Mouse (Mus musculus): ENCODE measurements at regions not wholly inside any gene's neighbourhood (a gene's known extent, or its start where the extent isn't known, plus 50 kb on each side); places are given as distances from the start of the nearest gene placed in this dataset.

DNA sequence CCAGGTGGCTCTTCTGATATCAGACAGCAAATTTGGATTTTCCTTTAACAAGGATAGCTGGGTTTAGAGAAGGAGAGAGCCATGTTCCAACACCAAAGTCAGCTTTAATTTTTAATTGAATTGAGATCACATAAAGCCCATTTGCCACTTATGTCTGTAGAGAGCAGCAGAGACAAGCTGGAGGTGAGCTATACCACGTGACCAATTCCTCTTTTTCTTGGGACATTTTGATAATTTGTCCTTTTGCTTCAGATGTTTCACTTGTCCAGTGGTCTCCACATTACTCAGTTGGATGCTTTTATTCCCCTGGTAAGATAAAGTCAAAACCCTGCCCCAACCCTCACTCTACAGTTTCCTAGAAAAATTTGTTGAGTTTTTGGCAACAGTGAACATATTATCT, 248.6 kb upstream of the Ndst4 start:
- no peak for DNase-seq (ENCODE audit: low spot score)

- no peak for DNase-seq (ENCODE audit: low spot score)
These were observed 244.1 kb upstream of the Ndst4 start for GRCm38 (mm10) chr3:125159763-125160162.

DNA sequence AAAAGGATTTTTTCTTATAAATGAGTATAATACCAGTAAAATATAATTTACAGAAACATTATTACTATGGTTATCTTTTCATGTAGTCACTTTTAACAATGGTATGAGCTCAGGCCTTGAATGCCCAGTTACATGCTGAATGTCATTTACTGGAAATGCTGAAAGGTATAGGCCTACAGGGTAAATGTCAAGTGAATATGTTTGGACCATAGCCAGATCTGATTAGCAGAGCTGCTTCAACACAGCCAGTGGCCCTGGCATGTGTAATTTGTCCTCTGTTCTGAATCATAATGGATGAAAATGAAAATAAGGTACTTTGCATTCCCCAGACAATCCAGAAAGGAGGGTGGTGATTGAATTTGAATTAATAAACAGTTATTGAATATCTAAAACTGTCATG, 213.3 kb upstream of the Ndst4 start:
- peak; percentile 5 for DNase-seq (ENCODE audit: low spot score)

DNA sequence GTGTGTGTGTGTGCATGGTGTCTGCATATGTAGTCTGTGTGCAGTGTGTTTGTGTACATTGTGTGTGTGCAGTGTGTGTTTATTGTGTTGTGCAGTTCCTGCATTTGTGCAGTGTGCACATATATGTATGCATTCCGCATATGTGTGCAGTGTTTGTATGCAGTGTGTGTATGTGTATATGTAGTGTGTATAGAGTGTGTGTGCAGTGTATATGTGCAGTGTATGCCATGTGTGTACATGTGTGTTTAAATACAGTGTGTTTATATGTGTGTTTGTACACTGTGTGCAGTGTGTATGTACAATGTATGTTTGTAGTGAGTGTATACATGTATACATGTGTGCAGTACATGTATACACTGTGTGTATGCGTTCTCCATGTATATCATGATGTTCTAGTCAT, 183.0 kb upstream of the Ndst4 start:
- no peak for DNase-seq (ENCODE audit: low spot score)

- DNase-seq (ENCODE audit: low spot score), result no peak
These were observed 152.8 kb upstream of the Ndst4 start for GRCm38 (mm10) chr3:125251124-125251523.

- peak; percentile 21 for DNase-seq (ENCODE audit: low spot score)
These were observed 143.0 kb upstream of the Ndst4 start for GRCm38 (mm10) chr3:125260909-125261308.

DNA sequence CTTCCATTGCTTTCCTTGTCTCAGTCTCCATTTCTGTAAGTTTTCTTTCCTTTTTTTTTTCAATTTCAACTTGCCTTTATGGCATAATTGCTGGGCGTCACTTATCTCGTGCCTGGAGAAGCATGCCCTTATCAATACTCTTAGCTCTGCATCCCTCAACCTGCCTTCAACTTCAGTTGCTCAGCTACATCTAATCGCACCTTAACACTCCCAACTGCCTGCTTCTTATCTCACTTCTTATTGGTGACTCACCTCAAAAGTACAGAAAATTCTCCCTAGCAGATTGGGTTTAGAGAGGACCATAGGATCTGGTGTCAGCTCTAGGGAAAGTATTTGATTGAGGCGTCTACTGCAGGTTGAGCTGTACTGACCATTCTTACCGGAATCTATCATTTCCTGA, 133.2 kb upstream of the Ndst4 start:
- no peak for DNase-seq (ENCODE audit: low spot score)

- peak; percentile 16 for DNase-seq (ENCODE audit: low spot score)
These were observed 132.7 kb upstream of the Ndst4 start for GRCm38 (mm10) chr3:125271215-125271614.

DNA sequence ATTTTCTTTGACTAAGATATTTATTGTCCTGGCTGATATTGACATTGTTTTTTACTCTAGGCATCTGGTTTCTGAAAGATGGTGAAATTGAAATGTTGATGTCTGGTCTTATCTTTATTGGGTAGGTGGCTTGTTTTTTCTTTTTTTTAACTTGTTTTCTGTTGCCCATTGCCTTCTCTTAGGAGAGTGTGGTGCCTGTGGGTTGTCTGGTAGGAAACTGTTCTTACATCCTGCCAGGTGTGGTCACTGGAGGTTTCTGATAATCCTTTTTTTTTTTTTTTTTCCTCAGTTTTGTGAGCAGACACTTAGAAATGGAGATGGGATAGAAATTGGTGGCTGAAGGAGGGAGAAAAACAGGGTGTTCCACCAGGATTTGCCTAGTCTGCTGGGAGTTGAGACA, 125.3 kb upstream of the Ndst4 start:
- no peak for DNase-seq (ENCODE audit: low spot score)

DNA sequence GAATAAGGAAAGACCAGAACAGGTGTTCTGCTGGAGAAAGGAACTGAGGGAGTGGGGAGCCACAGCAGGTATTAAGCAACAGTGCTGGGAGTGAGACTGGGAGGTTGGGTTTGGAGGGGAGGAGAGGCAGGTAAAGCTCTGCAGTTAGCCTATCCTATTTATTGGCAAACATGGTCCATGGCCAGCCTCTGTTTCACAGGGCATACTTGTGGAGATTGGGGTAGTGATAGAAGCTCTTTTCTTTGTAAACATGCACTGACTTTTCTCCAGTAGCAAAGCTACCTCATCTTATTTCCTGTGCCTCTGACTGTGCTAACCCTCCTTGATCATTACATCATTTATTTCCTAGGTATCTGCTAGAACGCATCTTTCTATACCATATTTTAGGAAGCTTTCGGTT, 124.9 kb upstream of the Ndst4 start:
- no peak for DNase-seq (ENCODE audit: low spot score)

GRCm38 (mm10) chr3:125279610-125280009, 124.3 kb upstream of the Ndst4 start:
- DNase-seq (ENCODE audit: low spot score), result no peak

DNA sequence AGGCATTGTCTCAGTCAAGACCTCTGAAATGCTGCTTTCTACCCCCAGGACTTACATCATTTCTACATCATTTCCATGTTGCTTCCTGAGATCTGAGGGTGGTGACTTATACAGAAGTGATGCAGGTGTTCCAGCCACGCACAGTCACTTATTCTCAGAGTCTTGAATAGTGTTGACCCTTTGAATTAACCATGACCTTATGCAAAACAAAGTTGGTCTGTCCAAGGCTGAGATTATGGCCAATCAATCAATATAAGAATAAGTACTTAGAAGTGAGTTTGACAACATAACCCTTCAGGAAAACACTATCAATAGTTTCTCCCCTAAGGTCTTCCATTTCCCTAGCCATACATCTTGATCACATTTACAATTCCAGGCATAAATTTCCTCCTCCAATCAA, 115.3 kb upstream of the Ndst4 start:
- DNase-seq (ENCODE audit: low spot score), result no peak

DNA sequence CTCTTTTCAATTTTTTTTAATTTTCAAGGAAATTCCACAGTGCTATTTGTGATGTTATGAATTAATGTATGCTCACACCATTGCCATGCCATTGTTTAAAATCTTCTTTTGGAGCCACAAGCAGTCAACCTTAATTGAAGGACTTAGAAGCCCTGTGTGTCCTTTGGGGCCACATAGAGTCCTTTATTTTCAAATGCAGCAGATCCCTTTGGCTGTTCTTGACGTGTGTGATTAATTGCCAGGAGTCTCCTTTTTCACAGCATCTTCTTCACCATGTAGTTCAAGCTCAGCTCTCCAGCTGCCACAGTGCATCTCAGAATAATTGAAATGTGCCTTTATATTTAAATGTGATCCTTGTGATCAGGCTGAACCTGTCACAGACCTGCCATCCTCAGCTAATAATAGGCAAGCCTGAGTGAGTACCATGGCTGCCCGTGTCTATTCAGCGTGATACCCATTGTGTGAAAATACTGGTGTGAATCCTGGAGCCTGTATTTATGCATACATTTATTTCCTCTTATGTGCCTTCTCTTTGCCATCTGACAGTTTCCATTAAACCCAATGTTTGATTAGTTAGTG, 114.4 kb upstream of the Ndst4 start:
- DNase-seq (ENCODE audit: low spot score), result no peak

- DNase-seq (ENCODE audit: low spot score), result no peak
These were observed 97.2 kb upstream of the Ndst4 start for GRCm38 (mm10) chr3:125306675-125307074.

DNA sequence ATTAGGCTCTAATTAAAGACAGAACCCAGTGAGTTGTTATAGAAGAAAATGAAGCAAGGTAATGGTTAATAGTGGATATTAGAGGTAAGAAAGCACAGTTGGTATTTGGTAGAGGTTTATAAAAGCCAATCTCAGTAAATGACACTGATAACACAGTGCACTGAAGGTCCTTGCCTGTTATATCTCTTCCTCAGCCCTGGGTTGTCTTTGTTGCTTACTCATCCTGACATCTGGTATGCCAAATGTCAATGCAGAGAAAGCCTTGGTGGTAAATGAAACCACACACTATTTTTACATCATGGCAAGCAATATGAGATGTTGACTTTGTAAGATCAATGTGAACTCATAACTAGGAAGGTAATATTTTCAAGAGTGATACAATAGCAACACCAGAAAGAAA, 76.8 kb upstream of the Ndst4 start:
- DNase-seq (ENCODE audit: low spot score), result no peak

GRCm38 (mm10) chr3:125337423-125337822, 66.5 kb upstream of the Ndst4 start:
- no peak for DNase-seq (ENCODE audit: low spot score)

- no peak for DNase-seq (ENCODE audit: low spot score)
These were observed 65.6 kb upstream of the Ndst4 start for GRCm38 (mm10) chr3:125338178-125338692.
